Mouse (Mus musculus): ENCODE data around the gene Myoc. TPM values are rescaled to one million over a fixed set of nuclear protein-coding genes. Genes with fewer than 3 reads are reported as not detected.
A peak's percentile ranks its signal among the peaks of the same experiment; 100 is the strongest.

The Myoc gene
- total RNA-seq (2021) (1 to 10 TPM; 2.5 to 3.3 TPM), polyA plus RNA-seq (2012; rRNA removed) (4.7 and 4.9 TPM in 2 replicates)
- long read RNA-seq, partial matches to known transcripts = 0 of 1 reads
- long read RNA-seq, other reads (novel, unspliced or antisense) = 0 of 1 reads

GRCm38 (mm10) chr1:162639051-162639750 lies at the start of gene Myoc:
Myoc (plus strand) TSS chr1:162639155.
- Histone ChIP-seq H3K27me3 (ENCODE audit: control insufficient read depth, insufficient read depth, low read length) (no peaks in the 10 kb centered on the region), H3K4me3 (no peak within 1 kb of the TSS), H3K79me2 (replicated peaks; ENCODE audit: control insufficient read depth, insufficient read depth, low read length) (no peaks in the 10 kb centered on the region), H3K27ac (no peak within 1 kb of the TSS; the same call in 1 of the 2 replicates), H3K9ac (ENCODE audit: low read depth, low read length) (no peak within 1 kb of the TSS), H3K36me3 (ENCODE audit: control insufficient read depth, insufficient read depth, low read length) (no peaks in the 10 kb centered on the region), H3K4me1 (ENCODE audit: control insufficient read depth, insufficient read depth, low read length) (peaks cover 13% of the 10 kb centered on the region)
- DNase-seq = peak; percentile 45 to 47
- TF ChIP-seq EP300 (IDR thresholded peaks at IDR 0.05; ENCODE audit: insufficient read depth, low read depth, low read length) = no peak
- no peak for TF ChIP-seq POLR2A (IDR thresholded peaks at IDR 0.05; ENCODE audit: insufficient read depth, low read depth, low read length)
- no peak for TF ChIP-seq CTCF (IDR thresholded peaks at IDR 0.05)
- intact Hi-C loops (cut with DNase I) = no loop called here
- 72% methylated on average over 10 of the region's 10 CpGs for WGBS

- Histone ChIP-seq H3K27me3 (ENCODE audit: control insufficient read depth, insufficient read depth, low read length) (no peaks in the 10 kb centered on the region), H3K9ac (ENCODE audit: low read depth, low read length) (no peak overlapping the region), H3K36me3 (ENCODE audit: control insufficient read depth, insufficient read depth, low read length) (no peaks in the 10 kb centered on the region), H3K4me1 (ENCODE audit: control insufficient read depth, insufficient read depth, low read length) (no peaks in the 10 kb centered on the region; the same call in 1 of the 2 replicates), H3K79me2 (replicated peaks; ENCODE audit: control insufficient read depth, insufficient read depth, low read length) (no peaks in the 10 kb centered on the region), H3K27ac (peak overlapping the region; percentile 22; the same call in 1 of the 2 replicates), H3K4me3 (no peak overlapping the region)
- TF ChIP-seq EP300 (IDR thresholded peaks at IDR 0.05; ENCODE audit: insufficient read depth, low read depth, low read length) = no peak
- no peak for TF ChIP-seq CTCF (IDR thresholded peaks at IDR 0.05)
- no peak for TF ChIP-seq POLR2A (IDR thresholded peaks at IDR 0.05; ENCODE audit: insufficient read depth, low read depth, low read length)
- peak in 1 of 2 experiments; percentile 9 for DNase-seq
- intact Hi-C loops (cut with DNase I) = no loop called here
- 36% methylated on average over 9 of the region's 9 CpGs for WGBS
Measured at GRCm38 (mm10) chr1:162589443-162589842, 49.5 kb upstream of the Myoc start.

GRCm38 (mm10) chr1:162590415-162590997 lies 48.4 kb upstream of the Myoc start:
- 69% methylated on average over 8 of the region's 8 CpGs for WGBS
- Histone ChIP-seq H3K4me1 (ENCODE audit: control insufficient read depth, insufficient read depth, low read length) (no peaks in the 10 kb centered on the region; the same call in 1 of the 2 replicates), H3K9ac (ENCODE audit: low read depth, low read length) (no peak overlapping the region), H3K27ac (no peak overlapping the region), H3K4me3 (no peak overlapping the region), H3K27me3 (ENCODE audit: control insufficient read depth, insufficient read depth, low read length) (no peaks in the 10 kb centered on the region), H3K36me3 (ENCODE audit: control insufficient read depth, insufficient read depth, low read length) (no peaks in the 10 kb centered on the region), H3K79me2 (replicated peaks; ENCODE audit: control insufficient read depth, insufficient read depth, low read length) (no peaks in the 10 kb centered on the region)
- TF ChIP-seq EP300 (IDR thresholded peaks at IDR 0.05; ENCODE audit: insufficient read depth, low read depth, low read length) = no peak
- no peak for TF ChIP-seq POLR2A (IDR thresholded peaks at IDR 0.05; ENCODE audit: insufficient read depth, low read depth, low read length)
- no peak for TF ChIP-seq CTCF (IDR thresholded peaks at IDR 0.05)
- intact Hi-C loops (cut with DNase I) = no loop called here
- no peak for DNase-seq

- H3K27ac ChIP-seq = no peak overlapping the region
- WGBS = 70% methylated on average over 3 of the region's 3 CpGs
- no peaks in the 10 kb centered on the region; the same call in 1 of the 2 replicates for H3K36me3 ChIP-seq (ENCODE audit: control insufficient read depth, insufficient read depth, low read length)
Measured at GRCm38 (mm10) chr1:162597379-162598102, 41.4 kb upstream of the Myoc start.

GRCm38 (mm10) chr1:162599617-162600016 lies 39.3 kb upstream of the Myoc start:
- Histone ChIP-seq H3K79me2 (replicated peaks; ENCODE audit: control insufficient read depth, insufficient read depth, low read length) (no peaks in the 10 kb centered on the region), H3K4me3 (no peak overlapping the region), H3K27me3 (ENCODE audit: control insufficient read depth, insufficient read depth, low read length) (no peaks in the 10 kb centered on the region), H3K4me1 (ENCODE audit: control insufficient read depth, insufficient read depth, low read length) (no peaks in the 10 kb centered on the region), H3K27ac (no peak overlapping the region), H3K36me3 (ENCODE audit: control insufficient read depth, insufficient read depth, low read length) (no peaks in the 10 kb centered on the region; the same call in 1 of the 2 replicates), H3K9ac (ENCODE audit: low read depth, low read length) (no peak overlapping the region)
- intact Hi-C loops (cut with DNase I) = no loop called here
- no peak for TF ChIP-seq EP300 (IDR thresholded peaks at IDR 0.05; ENCODE audit: insufficient read depth, low read depth, low read length)
- no peak for TF ChIP-seq POLR2A (IDR thresholded peaks at IDR 0.05; ENCODE audit: insufficient read depth, low read depth, low read length)
- no peak for TF ChIP-seq CTCF (IDR thresholded peaks at IDR 0.05)
- 91% methylated on average over 5 of the region's 5 CpGs for WGBS
- DNase-seq = no peak

More at GRCm38 (mm10) chr1:162597379-162598102, 41.4 kb upstream of the Myoc start:
- Histone ChIP-seq H3K4me1 (ENCODE audit: control insufficient read depth, insufficient read depth, low read length) (no peaks in the 10 kb centered on the region), H3K9ac (ENCODE audit: low read depth, low read length) (no peak overlapping the region), H3K79me2 (replicated peaks; ENCODE audit: control insufficient read depth, insufficient read depth, low read length) (no peaks in the 10 kb centered on the region), H3K4me3 (no peak overlapping the region), H3K27me3 (ENCODE audit: control insufficient read depth, insufficient read depth, low read length) (no peaks in the 10 kb centered on the region)
- DNase-seq = no peak
- TF ChIP-seq CTCF (IDR thresholded peaks at IDR 0.05) (no peak), EP300 (IDR thresholded peaks at IDR 0.05; ENCODE audit: insufficient read depth, low read depth, low read length) (no peak), POLR2A (IDR thresholded peaks at IDR 0.05; ENCODE audit: insufficient read depth, low read depth, low read length) (no peak)
- intact Hi-C loops (cut with DNase I) = no loop called here
